Mouse (Mus musculus) stomach, postnatal 0 days (tissue): ENCODE data around the gene Ahr.

Experiments used
- CTCF ChIP-seq: IDR thresholded peaks from 2 replicates; pipeline ENCODE4 v1.5.1; 2016; ENCODE audit warnings: antibody characterized with exemption, low read depth, mild to moderate bottlenecking, moderate library complexity
- EP300 ChIP-seq: optimal IDR thresholded peaks from 2 replicates; pipeline ENCODE3; 2016; ENCODE audit warnings: antibody characterized with exemption

- TF ChIP-seq CTCF, result no peak
- TF ChIP-seq EP300, result no peak
Measured at GRCm38 (mm10) chr12:35514671-35515070, 20.2 kb downstream of the Ahr start.
